Mouse (Mus musculus) kidney, adult 11 months (tissue): ENCODE data around the gene Plcb4.

ENCODE experiments used
- DNase-seq: peaks from one replicate; pipeline ENCODE4 v3.0.0; 2022

Gene Plcb4

DNA sequence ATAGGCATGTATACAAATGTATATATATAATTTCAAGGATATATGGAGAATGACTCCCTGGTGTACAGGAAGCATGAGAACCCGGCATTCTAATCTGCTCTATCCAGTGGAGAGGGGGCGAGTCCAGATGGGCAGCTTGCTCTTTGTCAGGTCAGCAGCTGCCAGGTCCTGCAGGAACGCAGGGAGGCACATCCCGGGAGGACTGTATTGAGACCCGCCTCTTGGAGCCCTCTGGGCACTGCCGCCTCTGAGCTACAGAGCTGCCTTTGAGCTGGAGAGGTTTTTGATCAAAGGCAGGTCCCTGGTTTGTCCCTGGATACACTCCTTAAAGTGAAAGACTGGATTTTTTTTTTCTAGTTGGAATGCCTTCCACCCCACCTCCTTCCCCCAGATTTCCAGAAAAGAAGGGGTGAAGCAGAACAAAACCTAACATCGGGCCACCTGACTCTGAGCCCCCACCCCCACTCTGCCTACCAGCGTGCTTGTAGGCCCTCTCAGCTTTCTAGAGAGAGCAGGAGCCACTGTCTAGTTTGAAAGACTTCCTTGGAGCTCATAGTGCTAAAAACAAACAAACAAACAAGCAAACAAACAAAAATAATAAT lies 393.0 kb downstream of the Plcb4 start, which contains the start of gene Lamp5:
Gene Lamp5 (plus strand): TSS at position 552 of the 602 bp plus-strand sequence.
- no peak for DNase-seq

DNA sequence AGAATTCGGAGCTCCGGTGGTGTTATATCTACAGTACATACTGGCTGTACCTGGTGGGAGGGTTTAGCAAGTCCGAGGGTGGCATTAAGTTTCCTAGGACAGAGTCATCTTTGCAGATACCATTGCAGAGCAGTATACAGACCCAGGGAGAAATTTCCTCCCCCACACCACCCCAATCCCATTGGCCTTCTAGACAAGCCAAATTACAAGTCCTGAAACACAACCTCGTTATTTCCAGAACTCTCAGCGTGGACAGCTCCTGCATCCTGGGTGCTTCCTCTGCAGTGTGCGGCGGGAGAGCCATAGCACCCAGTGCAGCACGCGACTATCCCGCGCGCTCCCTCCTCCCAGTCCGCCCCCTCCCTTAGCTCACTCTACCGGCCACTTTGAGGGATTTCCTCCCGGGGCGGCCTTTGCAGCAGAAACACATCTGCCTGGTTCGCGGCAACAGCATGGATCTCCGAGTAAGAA lies 399.1 kb downstream of the Plcb4 start:
- DNase-seq = no peak

DNA sequence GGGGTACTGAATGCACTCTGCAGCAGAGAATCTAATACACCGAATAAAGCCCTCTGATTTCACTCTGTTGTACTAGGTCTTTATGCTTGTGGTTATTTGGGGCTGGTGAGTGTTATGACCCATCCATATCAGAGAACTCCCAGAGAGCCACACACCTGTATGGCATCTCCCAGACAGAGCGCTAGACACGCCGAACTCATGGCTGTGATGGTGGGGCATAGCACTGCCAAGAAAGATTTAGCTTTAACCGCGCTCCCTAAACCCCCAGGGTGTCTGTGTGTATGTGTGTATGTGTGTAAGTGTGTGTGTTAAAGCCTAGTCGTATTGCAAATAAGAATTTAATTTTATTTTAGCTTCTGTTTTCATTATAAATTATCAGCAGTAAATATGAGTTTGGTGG lies 399.6 kb downstream of the Plcb4 start:
- no peak for DNase-seq

DNA sequence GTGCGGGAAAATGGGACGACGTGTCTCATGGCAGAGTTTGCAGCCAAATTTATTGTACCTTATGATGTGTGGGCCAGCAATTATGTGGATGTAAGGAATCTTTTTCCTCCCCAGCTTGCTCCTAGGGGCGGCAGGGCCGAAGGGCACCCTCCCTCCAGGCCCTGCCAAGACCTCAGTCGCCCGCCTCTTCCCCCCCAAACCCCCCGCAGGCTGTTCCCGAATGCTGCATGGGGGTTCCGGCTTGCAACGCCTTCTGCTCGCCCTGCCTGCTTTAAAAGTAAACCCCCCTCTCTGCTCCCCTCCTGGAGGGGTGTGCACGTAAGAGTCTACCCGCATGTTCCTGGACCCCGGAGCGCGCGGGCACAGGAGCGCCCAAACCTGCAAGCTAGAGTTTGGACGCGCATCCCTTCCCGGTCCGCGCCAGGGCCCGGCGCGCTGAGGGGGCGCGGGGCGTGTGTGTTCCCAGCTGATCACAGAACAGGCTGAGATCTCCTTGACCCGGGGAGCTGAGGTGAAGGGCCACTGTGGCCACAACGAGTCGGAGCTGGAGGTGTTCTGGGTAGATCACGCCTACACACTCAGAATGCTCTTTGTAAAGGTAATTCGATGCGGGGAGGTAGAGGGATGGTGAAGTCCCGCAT lies 400.3 kb downstream of the Plcb4 start:
- DNase-seq = no peak
